Mouse (Mus musculus): ENCODE results near the gene Vps16.

DNA sequence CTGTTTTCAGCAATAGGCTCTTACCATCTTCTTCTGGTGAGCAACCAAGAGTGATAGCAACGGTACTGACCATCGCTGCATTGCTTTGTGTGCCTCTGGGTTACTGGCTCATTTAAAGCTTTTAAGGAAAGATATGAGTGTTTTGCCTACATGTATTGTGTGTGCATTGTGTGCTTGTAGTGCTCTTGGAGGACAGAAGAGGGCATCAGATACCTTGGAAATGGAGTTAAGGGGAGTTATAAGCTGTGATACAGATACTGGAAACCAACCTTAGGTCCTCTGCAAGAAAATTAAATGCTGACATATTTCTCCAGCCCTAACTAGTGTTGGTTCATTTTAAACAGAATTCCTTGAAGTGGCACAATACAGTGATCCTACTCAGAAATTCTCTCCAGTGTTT is 35.3 kb upstream of the Vps16 start:
- TF ChIP-seq GATA1 (IDR thresholded peaks at IDR 0.05; ENCODE audit: low read length): no peak
- TF ChIP-seq TAL1 (IDR thresholded peaks at IDR 0.05; ENCODE audit: low read length): no peak

All from erythroblast, embryonic 14.5 days (primary cell).